In genomic region chr12:103443524-103443923, GRCm38 (mm10) we compare ENCODE assay signal across 8 mouse cellular contexts. TPM values are rescaled to one million over a fixed set of nuclear protein-coding genes. Genes with fewer than 3 reads are reported as not detected.
DNase-seq lines count a peak whose midpoint lies in the region; ATAC-seq lines count a peak whose summit lies in the region.

Gene Ifi27l2a (minus strand): TSS chr12:103443680.

- ATAC-seq in CD4-positive, CD25-positive, alpha-beta regulatory T cell, adult 4 months: peak; percentile 96
- peak; percentile 81 for ATAC-seq in megakaryocyte progenitor cell, adult 5-6 weeks (replicated peaks; ENCODE audit: poor library complexity)

- peak; percentile 35 for DNase-seq in heart, adult 8-10 months (ENCODE audit: low spot score)
- no peak for DNase-seq in heart, postnatal 4 days
- DNase-seq in gonadal fat pad, adult 2 months (ENCODE audit: low read depth): no peak
- DNase-seq in cerebellum, adult 9-11 months: no peak
- no peak for DNase-seq in cerebellum, postnatal 4 days (ENCODE audit: low spot score in 2 of 2)
- no peak for DNase-seq in frontal cortex, postnatal 36 days (ENCODE audit: low spot score in 2 of 2)

RNA-seq across cellular contexts. Expression of gene Ifi27l2a, which starts in this region (rescaled TPM):
- total RNA-seq in heart, adult 8-10 months (2022): 10 to 100 TPM; 20.2 to 34.4 (median 28.4) TPM
- total RNA-seq in heart, postnatal 4 days (2021): 1 to 10 TPM; 6.6 to 8.9 TPM
- 1,000 to 10,000 TPM; 1,231 to 1,594 TPM for polyA plus RNA-seq in CD4-positive, CD25-positive, alpha-beta regulatory T cell, adult 4 months (2017; shearing (Covaris generic))
- 892 and 1,846 TPM in 2 replicates for polyA plus RNA-seq in gonadal fat pad, adult 2 months (2012; rRNA removed)
- 6.0 and 9.2 TPM in 2 replicates for total RNA-seq in megakaryocyte progenitor cell, adult 5-6 weeks (2015)
- 11.5 and 11.6 TPM in 2 replicates for total RNA-seq in megakaryocyte progenitor cell, adult 5-6 weeks (2017)
